Mouse (Mus musculus) urinary bladder, postnatal 14 days (tissue): ENCODE data around the gene Hunk.

Experiments
- DNase-seq: peaks from one replicate; pipeline ENCODE4 v3.0.0; 2021; ENCODE audit warnings: low spot score

Gene Hunk

GRCm38 (mm10) chr16:90394761-90395160 is 8.9 kb downstream of the Hunk start:
- no peak for DNase-seq

- DNase-seq: no peak
Observed at GRCm38 (mm10) chr16:90395996-90396556, 10.3 kb downstream of the Hunk start.

GRCm38 (mm10) chr16:90396882-90397281 is 11.1 kb downstream of the Hunk start:
- no peak for DNase-seq

- DNase-seq: peak; percentile 68
Observed at GRCm38 (mm10) chr16:90400314-90400713, 14.5 kb downstream of the Hunk start.

GRCm38 (mm10) chr16:90400906-90401666 is 15.3 kb downstream of the Hunk start:
- DNase-seq: no peak

GRCm38 (mm10) chr16:90402292-90402691 is 16.5 kb downstream of the Hunk start:
- DNase-seq: no peak

- DNase-seq: no peak
Observed at GRCm38 (mm10) chr16:90405195-90405594, 19.4 kb downstream of the Hunk start.

GRCm38 (mm10) chr16:90405599-90405998 is 19.8 kb downstream of the Hunk start:
- DNase-seq: no peak

- DNase-seq: no peak
Observed at GRCm38 (mm10) chr16:90407541-90408289, 21.9 kb downstream of the Hunk start.

- no peak for DNase-seq
Observed at GRCm38 (mm10) chr16:90412096-90413082, 26.6 kb downstream of the Hunk start.

GRCm38 (mm10) chr16:90416621-90417020 is 30.8 kb downstream of the Hunk start:
- DNase-seq: no peak

- no peak for DNase-seq
Observed at GRCm38 (mm10) chr16:90418661-90419060, 32.8 kb downstream of the Hunk start.

GRCm38 (mm10) chr16:90421145-90421544 is 35.3 kb downstream of the Hunk start:
- DNase-seq: no peak

GRCm38 (mm10) chr16:90421551-90421950 is 35.7 kb downstream of the Hunk start:
- DNase-seq: no peak

GRCm38 (mm10) chr16:90422108-90422529 is 36.3 kb downstream of the Hunk start:
- peak; percentile 38 for DNase-seq

- no peak for DNase-seq
Observed at GRCm38 (mm10) chr16:90423898-90424297, 38.1 kb downstream of the Hunk start.

GRCm38 (mm10) chr16:90424391-90424790 is 38.6 kb downstream of the Hunk start:
- no peak for DNase-seq

GRCm38 (mm10) chr16:90426234-90426633 is 40.4 kb downstream of the Hunk start:
- no peak for DNase-seq

GRCm38 (mm10) chr16:90427838-90428630 is 42.2 kb downstream of the Hunk start:
- no peak for DNase-seq

GRCm38 (mm10) chr16:90433551-90433950 is 47.7 kb downstream of the Hunk start:
- DNase-seq: no peak

- DNase-seq: no peak
Observed at GRCm38 (mm10) chr16:90435231-90435630, 49.4 kb downstream of the Hunk start.
